Mouse (Mus musculus) liver, adult 2 months (tissue): Measurements from ENCODE around the gene Spin1.

Experiments
- CTCF ChIP-seq: fragments of 200-500 bp; IDR thresholded peaks from 2 replicates; pipeline ENCODE4 v1.5.1; 2011; ENCODE audit warnings: low read depth, low read length, control low read depth
- POLR2A ChIP-seq: fragments of 200-500 bp; IDR thresholded peaks from 2 replicates; pipeline ENCODE4 v1.6.1; 2011; ENCODE audit warnings: low read length, control low read depth; ENCODE audit not compliant: insufficient read depth; ENCODE audit errors: extremely low read depth

- TF ChIP-seq CTCF = no peak
- TF ChIP-seq POLR2A = no peak
Observed at GRCm38 (mm10) chr13:51080801-51081200, 19.9 kb upstream of the Spin1 start.
